Mouse (Mus musculus): ENCODE data around the gene Hmg20a.

DNA sequence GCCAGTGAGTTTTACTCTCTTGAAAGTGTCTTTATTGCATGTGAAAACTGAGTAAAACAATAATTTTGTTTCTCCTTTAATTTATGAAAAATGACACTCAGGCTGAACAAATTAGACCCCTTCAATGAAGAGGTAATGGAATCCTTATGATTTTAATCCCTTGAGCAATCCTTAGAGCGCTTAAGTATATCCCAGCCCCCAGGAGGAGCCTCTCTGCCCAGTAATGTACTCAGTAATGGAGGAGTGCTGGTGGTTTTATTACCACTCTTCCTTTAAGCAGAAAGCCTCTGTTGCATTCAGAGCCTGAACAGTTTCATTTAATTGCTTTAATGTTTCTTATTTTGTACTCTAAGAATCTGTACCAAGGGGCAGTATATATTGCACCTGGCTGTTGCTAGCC is 67.0 kb downstream of the Hmg20a start:
- no peak for TF ChIP-seq CTCF (IDR thresholded peaks at IDR 0.05; ENCODE audit: extremely low read depth, insufficient read depth, low read length)
- TF ChIP-seq POLR2A (IDR thresholded peaks at IDR 0.05; ENCODE audit: extremely low read depth, insufficient read depth, low read length) = no peak
